Mouse (Mus musculus): ENCODE measurements at regions not wholly inside any gene's neighbourhood (a gene's known extent, or its start where the extent isn't known, plus 50 kb on each side); places are given as distances from the start of the nearest gene placed in this dataset.

DNA sequence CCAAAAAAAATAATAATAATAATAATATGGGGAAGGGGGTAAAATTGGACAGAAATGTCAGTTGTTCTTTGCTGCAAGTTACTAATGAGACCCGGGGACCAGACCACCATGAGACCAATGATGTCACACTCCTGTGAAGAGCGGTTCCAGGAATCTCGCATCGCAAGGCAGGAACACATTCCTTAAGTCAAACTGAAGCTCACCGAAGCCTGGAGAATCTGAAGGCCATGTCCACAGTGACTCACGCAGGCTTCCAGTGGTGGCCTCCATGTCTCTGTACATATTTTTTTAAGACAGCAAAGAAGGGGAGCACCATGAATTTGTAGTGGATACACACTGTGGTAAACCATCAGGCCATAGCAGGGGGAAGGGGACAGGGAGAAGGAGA is 170.1 kb upstream of the Jarid2 start:
- intact Hi-C loops (cut with DNase I) = no loop called here
- no peak for DNase-seq (ENCODE audit: extremely low spot score in 1 of 2, low spot score in 2 of 2)

DNA sequence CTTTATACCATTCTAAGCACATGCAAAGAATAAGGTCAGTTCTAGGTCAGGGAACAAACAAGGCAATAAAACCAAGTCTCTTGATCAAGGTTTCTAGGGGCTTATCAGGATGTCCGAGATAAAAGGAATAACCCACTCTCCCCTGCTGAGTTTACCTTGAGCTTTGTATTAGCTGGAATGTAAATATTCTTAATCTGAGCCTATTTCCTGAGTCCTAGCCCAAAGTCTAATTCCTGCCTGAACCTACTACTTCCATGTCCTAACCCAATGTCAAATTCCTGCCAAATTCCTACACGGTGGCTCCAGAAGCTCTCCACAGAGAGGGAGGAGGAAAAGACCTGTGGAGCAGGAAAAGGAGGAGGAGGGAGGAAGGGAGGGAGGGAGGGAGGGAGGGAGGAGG is 169.6 kb upstream of the Jarid2 start:
- no peak for DNase-seq (ENCODE audit: extremely low spot score in 1 of 2, low spot score in 2 of 2)
- intact Hi-C loops (cut with DNase I) = no loop called here

DNA sequence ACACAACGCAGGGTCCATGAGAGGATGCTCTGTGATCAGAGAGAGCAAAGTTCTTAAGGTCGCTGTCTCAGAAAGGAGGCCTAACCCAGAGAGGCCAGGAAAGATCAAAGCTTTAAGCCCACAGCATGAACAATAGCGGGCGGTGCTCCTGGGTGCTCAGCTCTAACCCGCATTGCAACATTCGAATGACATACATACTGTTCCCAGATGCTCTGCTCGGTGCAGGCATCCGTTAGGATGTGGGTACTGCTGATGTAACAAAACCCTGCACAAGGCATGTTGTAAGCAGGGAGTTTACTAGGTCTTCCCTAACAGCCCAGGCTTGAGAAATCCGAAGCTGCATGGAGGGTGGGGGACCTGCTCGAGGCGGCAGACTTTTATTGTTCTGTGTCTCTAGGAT is 164.6 kb upstream of the Jarid2 start:
- intact Hi-C loops (cut with DNase I) = no loop called here
- DNase-seq (ENCODE audit: extremely low spot score in 1 of 2, low spot score in 2 of 2) = no peak

DNA sequence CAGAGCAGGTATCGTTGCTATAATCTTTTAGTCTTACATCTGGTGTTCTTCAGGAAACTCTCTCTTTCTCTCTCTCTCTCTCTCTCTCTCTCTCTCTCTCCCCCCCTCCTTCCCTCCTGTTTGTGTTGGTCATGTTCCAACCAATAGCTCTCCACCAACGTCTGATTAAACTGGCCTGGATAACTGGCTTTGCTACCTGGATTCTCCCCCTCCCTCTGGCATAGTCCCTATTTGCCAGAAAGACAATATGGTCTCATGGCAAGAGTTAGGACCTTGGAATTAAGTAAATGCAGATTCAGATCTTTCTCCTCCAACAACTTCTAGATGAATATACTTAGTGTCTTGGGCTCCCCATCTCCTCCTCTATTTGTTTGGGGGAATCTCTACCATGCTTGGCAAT is 161.6 kb upstream of the Jarid2 start:
- intact Hi-C loops (cut with DNase I) = no loop called here
- DNase-seq (ENCODE audit: extremely low spot score in 1 of 2, low spot score in 2 of 2) = no peak

DNA sequence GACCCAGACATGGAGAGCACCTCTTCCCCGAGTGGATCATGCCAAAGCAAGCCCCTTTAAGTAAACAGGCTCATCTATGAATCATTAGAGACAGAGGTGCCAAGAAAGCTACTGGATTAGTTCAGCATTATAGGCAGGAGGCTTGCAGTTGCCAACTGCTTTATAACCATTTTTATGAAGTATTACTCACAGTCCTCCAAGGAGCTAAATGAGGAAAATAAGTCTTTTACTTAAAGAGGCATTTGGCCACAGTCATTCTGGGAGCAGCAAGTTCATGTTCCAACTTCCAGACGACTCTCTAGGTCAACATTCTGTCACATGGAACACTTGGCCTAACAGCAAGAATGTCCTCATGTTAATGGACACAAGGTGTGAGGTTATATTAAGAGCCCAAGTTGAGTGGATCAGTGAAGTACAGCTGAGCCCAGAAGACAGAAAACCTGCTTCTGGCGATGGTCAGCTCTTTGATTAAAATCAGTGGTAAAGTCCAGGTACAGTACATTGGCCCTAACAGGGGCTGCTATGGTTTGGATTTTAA is 160.0 kb upstream of the Jarid2 start:
- DNase-seq (ENCODE audit: extremely low spot score in 1 of 2, low spot score in 2 of 2) = no peak
- intact Hi-C loops (cut with DNase I) = no loop called here

DNA sequence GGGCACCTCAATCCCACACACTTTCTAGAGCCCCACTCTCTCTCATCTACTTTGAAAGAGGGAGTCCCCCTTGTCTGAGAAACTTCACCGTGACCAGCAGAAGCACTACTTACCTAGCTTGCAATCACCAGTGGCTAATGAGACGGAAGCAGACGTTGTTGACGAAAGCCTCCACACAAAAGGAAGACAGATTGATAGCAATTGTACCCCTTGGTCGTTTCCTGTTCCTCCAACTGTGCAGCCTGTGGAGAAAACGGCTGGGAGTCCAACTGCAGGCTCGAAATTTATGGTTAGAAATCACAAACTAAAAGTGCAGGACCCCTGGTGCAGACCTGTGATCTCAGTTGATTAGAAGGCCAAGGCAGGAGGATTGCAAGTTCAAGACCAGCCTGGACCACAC is 155.8 kb upstream of the Jarid2 start:
- intact Hi-C loops (cut with DNase I) = no loop called here
- no peak for DNase-seq (ENCODE audit: extremely low spot score in 1 of 2, low spot score in 2 of 2)

DNA sequence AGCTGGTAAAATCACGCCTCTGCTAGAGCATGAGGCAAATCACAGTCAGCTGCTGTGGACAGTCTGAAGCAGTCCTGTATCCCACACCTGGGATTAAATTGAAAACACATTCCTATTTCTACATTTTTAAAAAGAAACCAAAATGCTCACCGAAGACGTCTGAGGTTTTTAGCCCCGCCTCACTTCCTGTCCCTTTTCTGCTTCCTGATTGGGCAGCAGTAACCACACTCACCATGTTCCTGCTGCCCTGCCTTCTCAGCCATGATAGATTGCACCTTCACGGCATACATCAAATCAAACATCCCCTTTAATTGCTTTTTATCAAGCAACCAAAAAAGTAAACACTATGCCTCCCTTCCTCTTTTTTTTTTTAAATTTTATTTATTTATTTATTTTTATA is 150.1 kb upstream of the Jarid2 start:
- intact Hi-C loops (cut with DNase I) = no loop called here

DNA sequence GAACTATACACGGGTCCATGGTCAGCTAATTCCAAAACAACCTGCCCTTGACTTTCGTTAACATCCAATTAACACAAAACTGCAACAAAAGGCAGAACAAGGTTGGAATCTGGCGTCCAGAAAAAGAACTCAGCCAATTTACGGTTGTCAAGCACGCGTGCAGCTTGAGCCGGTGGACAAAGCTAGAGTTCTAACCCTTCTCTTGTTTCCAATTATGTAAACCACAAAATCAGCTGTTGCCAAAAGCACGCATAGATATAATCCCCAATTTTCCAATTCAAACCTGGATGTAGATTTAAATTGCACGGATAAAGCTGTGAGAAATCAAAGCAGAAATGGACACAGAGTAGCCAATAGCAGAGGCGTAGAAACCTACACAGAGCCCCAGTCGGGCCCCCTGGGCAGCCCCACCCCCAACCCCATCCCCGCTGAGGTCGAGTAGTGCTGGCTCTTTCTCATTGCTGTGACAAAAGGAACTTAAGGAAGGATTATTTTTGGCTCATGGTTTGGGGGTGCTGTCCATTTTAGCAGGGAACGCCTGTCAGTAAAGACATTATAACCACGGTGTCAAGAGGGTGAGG is 149.0 kb upstream of the Jarid2 start:
- DNase-seq (ENCODE audit: extremely low spot score in 1 of 2, low spot score in 2 of 2) = no peak
- intact Hi-C loops (cut with DNase I) = no loop called here

More for the DNA sequence above, 150.1 kb upstream of the Jarid2 start:
- no peak for DNase-seq (ENCODE audit: extremely low spot score in 1 of 2, low spot score in 2 of 2)

DNA sequence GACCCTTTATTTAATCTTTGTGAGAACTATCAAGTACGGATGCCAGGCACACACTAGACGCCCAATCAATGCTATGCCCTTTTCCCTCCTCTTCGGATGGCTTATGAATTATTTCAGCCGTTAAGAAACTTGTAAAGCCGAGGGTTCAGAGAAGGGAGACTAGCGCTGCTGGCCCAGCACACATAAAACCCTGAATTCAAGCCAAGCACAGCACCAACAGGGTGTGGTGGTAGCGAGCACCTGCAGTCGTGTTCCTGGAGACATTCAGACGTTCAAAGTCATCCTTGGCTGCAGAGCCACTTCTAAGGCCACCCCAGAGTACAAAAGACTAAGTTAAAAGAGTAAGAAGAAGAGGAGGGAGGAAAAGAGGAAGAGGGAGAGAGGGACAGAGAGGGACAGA is 148.5 kb upstream of the Jarid2 start:
- intact Hi-C loops (cut with DNase I) = no loop called here
- no peak for DNase-seq (ENCODE audit: extremely low spot score in 1 of 2, low spot score in 2 of 2)

DNA sequence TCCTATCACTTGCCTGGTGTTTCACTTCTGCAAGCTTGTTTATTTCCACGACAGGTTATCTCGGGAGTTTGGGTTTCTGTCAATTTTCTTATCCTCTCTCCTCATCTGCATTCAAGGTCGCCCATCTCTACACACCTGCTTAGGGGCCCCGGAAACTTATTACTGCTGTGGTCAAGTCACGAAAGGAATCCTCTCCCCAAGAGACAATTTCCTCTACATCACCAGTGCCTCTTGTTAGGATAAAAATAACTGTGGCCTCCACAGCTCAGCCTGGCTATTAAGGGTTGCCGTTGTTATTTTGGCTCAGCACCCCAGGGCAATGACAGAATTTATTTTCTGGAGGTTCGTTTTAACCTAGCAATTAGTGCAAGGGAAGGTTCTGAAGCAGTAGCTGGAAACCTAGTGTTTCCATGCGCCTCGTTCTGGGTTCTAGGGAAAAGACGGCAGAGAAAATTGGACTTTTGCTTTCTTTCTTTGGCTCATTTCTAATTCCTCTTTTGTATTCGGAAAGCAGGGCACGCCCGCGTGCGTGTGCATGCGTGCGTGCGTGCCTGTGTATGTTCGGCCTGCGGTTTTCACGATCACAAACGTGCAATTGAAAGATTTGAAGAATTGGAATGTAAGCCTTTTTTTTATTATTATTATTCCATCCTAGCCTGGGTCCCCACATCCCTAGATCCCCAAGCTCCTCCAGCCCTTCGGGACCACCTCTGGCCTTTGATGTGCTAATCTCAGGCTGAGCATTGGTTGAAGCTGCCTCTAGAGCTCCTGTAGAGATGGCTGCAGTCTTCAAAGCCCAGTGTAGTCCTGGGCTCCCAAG is 147.1 kb upstream of the Jarid2 start:
- intact Hi-C loops (cut with DNase I) = no loop called here
- DNase-seq (ENCODE audit: extremely low spot score in 1 of 2, low spot score in 2 of 2) = no peak

DNA sequence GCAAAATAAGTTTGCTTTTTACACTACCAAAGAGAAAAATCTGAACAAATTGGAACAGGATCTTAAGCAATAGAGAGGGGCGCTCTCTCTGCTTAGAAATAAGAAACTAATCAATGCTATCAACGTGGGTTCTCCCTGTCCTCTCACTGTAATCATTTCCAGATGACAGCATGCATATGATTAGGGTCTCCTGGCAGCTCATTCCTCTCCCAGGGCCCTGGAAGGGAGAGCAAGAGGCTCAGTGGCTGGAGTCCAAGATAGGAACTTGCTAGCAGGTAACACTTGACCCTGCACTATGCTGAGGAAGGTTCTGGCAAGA is 146.5 kb upstream of the Jarid2 start:
- no peak for DNase-seq (ENCODE audit: extremely low spot score in 1 of 2, low spot score in 2 of 2)
- intact Hi-C loops (cut with DNase I) = no loop called here

DNA sequence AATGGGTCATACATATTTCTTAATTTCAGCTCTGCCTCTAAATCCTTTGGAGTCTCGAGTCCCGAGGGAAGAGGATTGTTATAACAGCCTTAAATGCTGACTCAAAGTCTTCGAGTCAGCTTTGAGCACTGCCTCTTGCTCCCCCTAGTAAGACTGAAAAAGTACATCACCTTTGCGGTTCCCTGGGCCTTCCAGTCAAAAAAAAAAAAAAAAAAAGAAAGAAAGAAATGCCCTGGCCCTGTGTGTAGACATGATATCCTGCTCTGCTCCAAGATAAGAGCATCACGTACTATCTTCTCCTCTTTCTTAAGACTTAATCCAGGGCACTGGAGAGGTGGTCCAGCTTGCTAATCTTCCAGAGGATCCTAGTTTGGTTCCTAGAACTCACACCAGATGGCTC is 145.7 kb upstream of the Jarid2 start:
- intact Hi-C loops (cut with DNase I) = no loop called here
- DNase-seq (ENCODE audit: extremely low spot score in 1 of 2, low spot score in 2 of 2) = no peak

DNA sequence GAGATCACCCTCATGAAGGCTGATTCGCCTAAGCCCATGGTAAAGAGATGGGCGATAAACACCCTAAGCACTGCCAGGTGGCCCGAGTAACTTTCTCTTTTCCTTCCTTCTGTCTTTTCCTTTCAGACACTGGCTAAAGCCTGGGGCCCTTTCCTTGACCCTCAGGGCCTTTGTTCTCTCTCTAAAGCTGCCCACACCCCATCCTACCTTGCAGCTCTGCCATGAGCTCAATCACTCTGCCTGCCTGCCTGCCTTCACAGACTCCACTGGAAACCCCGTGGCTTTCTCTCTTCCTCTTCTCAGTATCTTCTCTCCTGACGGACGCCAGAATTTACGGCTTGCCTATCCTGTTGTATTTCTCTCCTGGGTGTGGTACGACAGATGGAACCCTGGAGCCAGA is 145.1 kb upstream of the Jarid2 start:
- no peak for DNase-seq (ENCODE audit: extremely low spot score in 1 of 2, low spot score in 2 of 2)
- intact Hi-C loops (cut with DNase I) = no loop called here

DNA sequence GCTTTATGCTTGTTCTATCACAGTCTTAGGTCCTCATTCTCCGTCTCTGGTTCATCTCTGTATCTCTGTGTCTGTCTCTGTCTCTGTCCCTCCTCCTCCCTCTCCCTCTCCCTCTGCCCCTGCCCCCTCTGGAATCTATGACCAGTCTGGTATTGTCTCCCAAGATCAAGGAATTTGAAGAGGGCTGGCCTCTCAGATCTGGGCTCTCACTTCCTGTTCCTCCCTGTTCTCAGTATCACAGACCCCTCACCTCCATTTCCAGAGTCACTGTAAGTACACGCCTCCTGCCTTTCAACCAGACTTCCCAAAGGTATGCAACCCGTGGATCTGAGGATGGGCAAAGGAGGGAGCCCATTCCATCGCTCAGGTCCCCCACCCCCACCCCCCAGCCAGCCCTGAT is 144.7 kb upstream of the Jarid2 start:
- DNase-seq (ENCODE audit: extremely low spot score in 1 of 2, low spot score in 2 of 2) = no peak
- intact Hi-C loops (cut with DNase I) = no loop called here

DNA sequence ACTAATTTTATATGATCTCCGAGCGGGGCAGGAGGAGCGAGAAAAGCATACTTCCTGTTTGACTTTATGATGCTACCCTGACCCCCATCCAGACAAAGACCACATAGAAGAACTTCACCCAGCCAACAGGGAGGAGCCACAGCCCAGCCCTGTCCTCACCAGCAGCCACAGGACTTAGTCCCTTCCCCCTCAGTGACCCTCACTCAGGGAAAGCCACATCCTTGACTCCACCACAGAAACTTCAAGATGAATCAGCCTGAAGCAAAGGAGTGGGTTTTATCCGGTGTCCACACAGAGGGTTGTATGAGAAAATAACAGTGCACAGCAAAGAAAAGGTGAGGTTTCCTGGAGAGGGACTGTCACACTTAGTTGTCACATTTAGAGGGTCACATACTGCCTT is 141.4 kb upstream of the Jarid2 start:
- no peak for DNase-seq (ENCODE audit: extremely low spot score in 1 of 2, low spot score in 2 of 2)
- intact Hi-C loops (cut with DNase I) = no loop called here

DNA sequence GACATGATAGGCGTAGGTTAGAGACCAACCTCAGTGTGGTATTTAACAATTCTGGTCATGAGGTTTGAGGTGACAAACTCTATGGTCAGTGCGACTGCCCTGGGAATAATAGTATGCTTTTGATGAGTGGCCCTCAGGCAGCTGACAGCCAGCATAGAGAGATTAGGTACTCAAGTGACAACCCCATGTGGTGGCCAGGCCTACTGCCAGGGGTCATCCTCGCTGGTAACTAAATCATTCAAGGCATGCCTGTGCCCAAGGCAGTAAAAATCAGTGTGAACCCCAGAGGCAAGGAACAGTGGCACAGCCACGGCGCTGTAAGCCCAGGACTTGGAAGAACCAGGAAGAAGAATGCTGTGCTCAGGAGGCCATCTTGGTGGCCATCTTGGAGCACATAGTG is 134.6 kb upstream of the Jarid2 start:
- intact Hi-C loops (cut with DNase I) = no loop called here
- no peak for DNase-seq (ENCODE audit: extremely low spot score in 1 of 2, low spot score in 2 of 2)

DNA sequence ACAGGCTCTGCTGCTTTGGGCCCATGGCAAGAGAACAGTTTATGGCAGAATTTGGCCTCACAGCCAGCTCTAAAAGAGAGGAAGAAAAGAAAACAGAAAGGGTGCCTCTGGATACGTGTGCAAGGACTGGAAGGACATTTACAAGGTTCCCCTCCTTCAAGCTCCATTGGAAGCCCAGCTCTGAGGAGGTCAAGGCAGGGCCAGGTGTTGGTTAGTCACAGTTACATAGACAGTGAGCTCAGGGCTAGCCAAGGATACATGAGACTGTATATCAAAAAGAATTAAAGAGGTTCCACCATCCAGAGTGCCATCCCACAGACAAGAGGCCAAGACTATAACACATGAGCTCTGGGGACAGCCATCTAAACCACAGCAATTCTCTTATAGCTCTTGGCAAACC is 131.6 kb upstream of the Jarid2 start:
- intact Hi-C loops (cut with DNase I) = no loop called here
- DNase-seq (ENCODE audit: extremely low spot score in 1 of 2, low spot score in 2 of 2) = no peak

DNA sequence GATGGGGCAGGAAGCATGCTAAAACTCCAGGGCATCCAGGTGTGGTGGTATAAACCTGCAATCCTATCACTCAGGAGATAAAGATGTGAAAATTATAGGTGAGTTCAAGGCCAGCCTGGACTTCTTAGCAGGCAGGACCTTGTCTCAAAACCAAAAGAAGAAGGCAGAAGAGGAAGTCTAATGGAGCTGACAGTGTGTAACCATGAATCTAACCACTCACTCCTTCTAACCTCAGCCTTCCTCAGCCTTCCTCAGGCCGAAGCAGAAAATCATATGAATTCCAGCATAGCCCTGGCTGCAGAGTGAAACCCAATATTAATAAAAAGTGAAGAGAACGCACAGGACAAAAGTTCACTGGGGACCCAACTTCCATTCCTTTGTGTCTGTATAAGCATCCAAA is 128.2 kb upstream of the Jarid2 start:
- intact Hi-C loops (cut with DNase I) = no loop called here
- no peak for DNase-seq (ENCODE audit: extremely low spot score in 1 of 2, low spot score in 2 of 2)

DNA sequence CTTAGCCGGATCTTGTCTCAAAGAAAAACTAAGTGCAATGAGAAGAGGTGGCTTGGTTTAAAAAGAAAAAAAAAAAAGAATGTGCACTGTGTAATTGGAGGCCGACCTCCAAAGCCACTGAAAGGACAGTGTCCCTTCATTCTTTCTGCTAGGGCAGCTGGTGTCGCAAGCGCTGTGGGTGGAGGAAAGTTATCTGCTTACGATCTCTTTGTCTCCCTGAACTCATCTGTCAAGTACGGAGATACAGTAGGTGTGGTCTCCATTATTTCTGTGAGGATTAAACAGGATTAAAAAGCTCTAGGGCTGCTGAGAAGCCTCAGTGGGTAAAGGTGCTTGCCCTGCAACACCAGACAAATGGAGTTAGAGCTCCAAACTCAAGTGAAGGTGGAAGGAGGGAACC is 126.6 kb upstream of the Jarid2 start:
- DNase-seq (ENCODE audit: extremely low spot score in 1 of 2, low spot score in 2 of 2) = no peak
- intact Hi-C loops (cut with DNase I) = no loop called here

DNA sequence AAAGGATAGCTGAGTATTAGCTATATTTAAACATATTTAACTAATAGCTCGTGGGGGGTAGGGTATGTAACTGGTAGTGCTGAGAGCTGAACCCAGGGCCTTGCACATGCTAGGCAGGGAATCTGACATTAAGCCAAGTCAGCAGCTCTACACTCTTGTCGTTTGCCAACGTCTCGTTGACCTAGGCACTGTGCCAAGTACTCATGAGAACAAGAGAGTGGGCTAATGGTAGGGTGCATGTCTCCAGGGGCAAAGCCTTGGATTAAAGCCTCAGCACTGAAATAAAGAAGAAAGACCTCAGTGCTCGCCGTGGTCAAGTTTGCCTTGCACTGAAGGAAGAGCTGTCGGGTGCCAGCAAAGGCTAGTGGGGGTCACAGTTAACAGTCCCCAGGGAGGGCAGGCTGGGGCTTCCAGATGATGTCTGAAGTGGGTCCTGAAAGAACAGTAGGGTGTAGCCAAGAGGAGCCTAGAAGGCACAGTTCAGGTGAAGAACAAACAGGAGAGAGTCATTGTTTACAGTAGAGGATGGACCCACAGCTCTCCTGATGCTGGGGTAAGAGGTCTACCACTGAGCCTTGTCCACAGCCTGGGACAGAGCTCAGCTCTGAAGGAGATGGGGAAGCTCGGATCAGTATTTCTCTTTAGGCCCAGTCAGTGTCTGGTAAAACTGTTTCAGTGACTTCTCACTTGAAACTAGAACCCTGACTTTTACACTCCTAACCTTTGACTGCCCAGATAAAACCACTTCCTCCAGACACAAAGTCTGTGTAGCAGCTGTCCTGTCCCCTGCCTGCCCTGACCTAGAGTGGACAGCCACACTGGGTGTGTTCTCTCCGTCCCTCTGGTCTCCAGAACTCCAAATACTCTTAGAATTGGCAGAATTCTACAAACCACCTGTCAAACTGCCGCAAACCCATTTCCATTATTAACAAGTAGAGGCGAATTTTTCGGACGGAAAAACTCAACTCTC is 121.7 kb upstream of the Jarid2 start:
- intact Hi-C loops (cut with DNase I) = no loop called here
- DNase-seq (ENCODE audit: extremely low spot score in 1 of 2, low spot score in 2 of 2) = no peak

All from left cerebral cortex, postnatal 10 days (tissue).